Mouse (Mus musculus) cerebellum, postnatal 4 days (tissue): Measurements from ENCODE around the gene Arhgap11a.

ENCODE experiments used
- DNase-seq, 2 experiments: peaks; one replicate each; pipeline ENCODE4 v3.0.0; 2022; ENCODE audit warnings: low spot score in 2 of 2, mixed read lengths in 1 of 2

Gene Arhgap11a

GRCm38 (mm10) chr2:113817681-113818606 is 30.5 kb downstream of the Arhgap11a start:
- no peak for DNase-seq

- DNase-seq, result peak; percentile 46 to 78
These were observed 40.8 kb downstream of the Arhgap11a start for GRCm38 (mm10) chr2:113807640-113808039.

GRCm38 (mm10) chr2:113806851-113807577 is 41.4 kb downstream of the Arhgap11a start:
- DNase-seq, result no peak

GRCm38 (mm10) chr2:113805765-113806164 is 42.7 kb downstream of the Arhgap11a start:
- no peak for DNase-seq

GRCm38 (mm10) chr2:113803753-113804152 is 44.7 kb downstream of the Arhgap11a start:
- no peak for DNase-seq

GRCm38 (mm10) chr2:113800846-113801245 is 47.6 kb downstream of the Arhgap11a start:
- DNase-seq, result no peak

GRCm38 (mm10) chr2:113798605-113799004 is 49.9 kb downstream of the Arhgap11a start:
- DNase-seq, result no peak

- DNase-seq, result no peak
These were observed 53.3 kb downstream of the Arhgap11a start for GRCm38 (mm10) chr2:113795186-113795585.

GRCm38 (mm10) chr2:113793521-113793920 is 54.9 kb downstream of the Arhgap11a start:
- no peak for DNase-seq

- DNase-seq, result no peak
These were observed 59.6 kb downstream of the Arhgap11a start for GRCm38 (mm10) chr2:113788821-113789387.

GRCm38 (mm10) chr2:113787882-113788281 is 60.6 kb downstream of the Arhgap11a start:
- DNase-seq, result no peak

- DNase-seq, result no peak
These were observed 63.6 kb downstream of the Arhgap11a start for GRCm38 (mm10) chr2:113784851-113785250.

- DNase-seq, result no peak
These were observed 66.9 kb downstream of the Arhgap11a start for GRCm38 (mm10) chr2:113781521-113781920.
